Mouse (Mus musculus): Measurements from ENCODE around the gene Rps6kc1. TPM values are rescaled to one million over a fixed set of nuclear protein-coding genes. Genes with fewer than 3 reads are reported as not detected.
A peak's percentile ranks its signal among the peaks of the same experiment; 100 is the strongest.

The Rps6kc1 gene
- total and polyA plus RNA-seq, 3 experiments, result 7.8 to 18.0 (median 12.5) TPM

DNA sequence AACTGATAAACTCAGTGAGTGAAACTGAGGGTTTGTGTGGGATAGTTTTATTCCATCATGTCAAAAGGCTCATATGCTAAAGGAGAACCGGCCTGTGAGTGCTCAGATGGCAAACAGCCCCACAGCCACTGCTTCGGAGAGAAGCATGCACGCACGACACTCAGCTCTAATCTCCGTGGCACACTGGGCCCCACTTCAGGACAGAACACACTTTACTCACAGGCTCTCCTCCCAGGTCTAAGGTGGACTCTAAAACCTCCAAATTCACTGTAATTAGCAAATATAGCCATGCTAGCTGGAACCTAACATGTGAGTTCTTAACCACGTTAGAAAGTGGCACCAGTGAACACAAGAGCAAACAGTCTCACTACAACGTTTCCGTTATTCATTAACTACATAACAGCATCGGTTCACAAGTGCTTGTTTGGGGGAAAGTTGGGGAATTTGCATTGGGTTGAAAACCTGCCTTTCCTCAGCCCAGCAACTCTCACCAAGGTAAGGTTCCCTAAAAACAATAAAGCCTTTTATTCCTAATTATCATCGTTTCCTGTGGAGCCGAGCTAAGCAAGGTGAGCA, 114.0 kb downstream of the Rps6kc1 start:
- TF ChIP-seq CHD2 (IDR thresholded peaks at IDR 0.05; ENCODE audit: low read length) (no peak), JUND (conservative IDR thresholded peaks at IDR 0.05; ENCODE audit: low read depth, low read length) (no peak), BHLHE40 (IDR thresholded peaks at IDR 0.05; ENCODE audit: low read depth, low read length) (no peak), PAX5 (IDR thresholded peaks at IDR 0.05; ENCODE audit: low read length) (no peak), ZKSCAN1 (IDR thresholded peaks at IDR 0.05; ENCODE audit: borderline replicate concordance, low read depth, low read length) (no peak), TCF12 (IDR thresholded peaks at IDR 0.05; ENCODE audit: low read depth, low read length) (no peak), MEF2A (IDR thresholded peaks at IDR 0.05; ENCODE audit: borderline replicate concordance, low read depth, low read length) (no peak), CTCF (conservative IDR thresholded peaks at IDR 0.05 in 1 of 2, IDR thresholded peaks at IDR 0.05 in 1 of 2; ENCODE audit: low read depth in 2 of 2, low read length in 2 of 2) (no peak), POLR2AphosphoS2 (IDR thresholded peaks at IDR 0.05; ENCODE audit: low read depth, low read length) (no peak), CHD1 (IDR thresholded peaks at IDR 0.05; ENCODE audit: low read depth, low read length) (no peak), TBP (conservative IDR thresholded peaks at IDR 0.05; ENCODE audit: low read depth, low read length) (no peak), RAD21 (IDR thresholded peaks at IDR 0.05; ENCODE audit: low read depth, low read length) (no peak), MAFK (IDR thresholded peaks at IDR 0.05; ENCODE audit: insufficient replicate concordance, low read length) (no peak), EP300 (IDR thresholded peaks at IDR 0.05; ENCODE audit: low read length) (no peak), ZMIZ1 (IDR thresholded peaks at IDR 0.05; ENCODE audit: low read depth, low read length) (no peak), USF2 (conservative IDR thresholded peaks at IDR 0.05; ENCODE audit: low read depth, low read length) (no peak)
- Histone ChIP-seq H3K9me3 (replicated peaks; ENCODE audit: low read length) (no peaks in the 10 kb centered on the region), H3K36me3 (replicated peaks in 1 of 2; ENCODE audit: control insufficient read depth in 1 of 2, insufficient read depth in 1 of 2, low read length in 1 of 2) (peaks cover 7 to 54% of the 10 kb centered on the region in 2 experiments), H3K4me3 (replicated peaks in 1 of 3; ENCODE audit: low read depth in 2 of 3, low read length in 2 of 3, poor library complexity in 1 of 3) (no peak overlapping the region), H3K4me2 (ENCODE audit: insufficient read depth, low read depth, poor library complexity, severe bottlenecking) (no peak overlapping the region), H3K27ac (ENCODE audit: insufficient read depth, low read depth) (no peak overlapping the region), H3K4me1 (ENCODE audit: control insufficient read depth in 1 of 2, insufficient read depth in 2 of 2) (no peaks in the 10 kb centered on the region), H3K27me3 (replicated peaks) (no peaks in the 10 kb centered on the region), H3K79me2 (replicated peaks; ENCODE audit: control insufficient read depth, extremely low read depth, insufficient read depth, poor library complexity, severe bottlenecking) (no peaks in the 10 kb centered on the region), H3K9ac (ENCODE audit: insufficient read depth, low read depth) (no peak overlapping the region)
- in situ Hi-C loops (cut with MboI; ENCODE audit: low pct_ligation_motif_present, low pct_unique_long_range_greater_than_20kb, low sequenced_read_pairs), result no loop called here
- no peak for DNase-seq (ENCODE audit: extremely low read depth)
- dilution Hi-C loops (cut with MboI; ENCODE audit: extremely low pct_ligation_motif_present, extremely low pct_unique_long_range_greater_than_20kb, low sequenced_read_pairs), result no loop called here

DNA sequence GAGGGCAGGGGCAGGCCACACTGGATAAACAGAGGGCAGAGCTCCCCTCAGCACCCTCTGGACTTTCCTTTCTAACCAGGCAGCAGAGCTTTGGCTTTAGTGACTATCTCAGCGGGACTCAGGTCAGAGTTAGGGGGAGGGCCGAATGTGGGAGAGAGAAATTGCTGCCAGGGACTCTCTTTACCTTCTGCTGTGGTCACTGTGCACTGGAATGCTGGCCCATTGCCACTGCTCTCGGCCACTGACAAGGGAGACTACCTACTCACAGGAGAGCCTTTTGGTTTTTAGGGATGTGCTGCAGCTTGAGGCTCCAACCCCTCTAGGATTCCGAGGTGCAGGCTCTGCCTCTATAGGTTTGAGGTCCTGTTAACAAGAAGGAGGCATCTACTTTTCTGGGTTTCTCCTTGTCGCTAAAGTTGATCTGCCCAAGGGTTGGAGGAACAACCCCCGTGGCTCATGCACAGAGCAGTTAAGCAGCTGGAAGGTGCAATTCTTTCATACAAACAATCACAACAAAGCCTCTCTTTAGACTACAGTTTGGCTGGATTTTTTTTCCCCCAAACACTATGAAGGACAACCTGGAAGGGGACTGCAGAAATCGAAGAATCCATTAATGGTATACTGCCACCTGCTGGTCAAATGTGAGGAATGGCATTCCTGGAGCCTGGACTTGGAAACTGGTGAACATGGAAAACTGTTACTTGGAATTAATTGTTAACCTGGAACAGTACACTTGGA, 114.7 kb downstream of the Rps6kc1 start:
- no peaks in the 10 kb centered on the region for H3K4me1 ChIP-seq (ENCODE audit: control insufficient read depth in 1 of 2, insufficient read depth in 2 of 2)
- TF ChIP-seq MXI1 (IDR thresholded peaks at IDR 0.05; ENCODE audit: low read depth, low read length), result no peak
- TF ChIP-seq SMC3 (IDR thresholded peaks at IDR 0.05; ENCODE audit: low read depth, low read length), result peak; percentile 63
- peak; percentile 73 to 93 for TF ChIP-seq CTCF (conservative IDR thresholded peaks at IDR 0.05 in 1 of 2, IDR thresholded peaks at IDR 0.05 in 1 of 2; ENCODE audit: low read depth in 2 of 2, low read length in 2 of 2)
- TF ChIP-seq NRF1 (IDR thresholded peaks at IDR 0.05; ENCODE audit: low read depth, low read length), result no peak
- TF ChIP-seq RAD21 (IDR thresholded peaks at IDR 0.05; ENCODE audit: low read depth, low read length), result peak; percentile 74
- peaks cover 7 to 56% of the 10 kb centered on the region in 2 experiments for H3K36me3 ChIP-seq (replicated peaks in 1 of 2; ENCODE audit: control insufficient read depth in 1 of 2, insufficient read depth in 1 of 2, low read length in 1 of 2)
- no peak overlapping the region for H3K4me2 ChIP-seq (ENCODE audit: insufficient read depth, low read depth, poor library complexity, severe bottlenecking)
- no peak overlapping the region for H3K9ac ChIP-seq (ENCODE audit: insufficient read depth, low read depth)
- H3K9me3 ChIP-seq (replicated peaks; ENCODE audit: low read length), result no peaks in the 10 kb centered on the region
- H3K79me2 ChIP-seq (replicated peaks; ENCODE audit: control insufficient read depth, extremely low read depth, insufficient read depth, poor library complexity, severe bottlenecking), result no peaks in the 10 kb centered on the region
- dilution Hi-C loops (cut with MboI; ENCODE audit: extremely low pct_ligation_motif_present, extremely low pct_unique_long_range_greater_than_20kb, low sequenced_read_pairs), result no loop called here
- peak; percentile 31 for DNase-seq (ENCODE audit: extremely low read depth)
- H3K4me3 ChIP-seq (replicated peaks in 1 of 3; ENCODE audit: low read depth in 2 of 3, low read length in 2 of 3, poor library complexity in 1 of 3), result no peak overlapping the region
- no peak overlapping the region for H3K27ac ChIP-seq (ENCODE audit: insufficient read depth, low read depth)
- in situ Hi-C loops (cut with MboI; ENCODE audit: low pct_ligation_motif_present, low pct_unique_long_range_greater_than_20kb, low sequenced_read_pairs), result no loop called here
- H3K27me3 ChIP-seq (replicated peaks), result no peaks in the 10 kb centered on the region

All from CH12.LX (cell line).